Mouse (Mus musculus): Measurements from ENCODE around the gene Zp3. TPM values are rescaled to one million over a fixed set of nuclear protein-coding genes. Genes with fewer than 3 reads are reported as not detected.

The Zp3 gene
- polyA plus RNA-seq, 1 experiment from 2014 or later = 0.40 TPM

DNA sequence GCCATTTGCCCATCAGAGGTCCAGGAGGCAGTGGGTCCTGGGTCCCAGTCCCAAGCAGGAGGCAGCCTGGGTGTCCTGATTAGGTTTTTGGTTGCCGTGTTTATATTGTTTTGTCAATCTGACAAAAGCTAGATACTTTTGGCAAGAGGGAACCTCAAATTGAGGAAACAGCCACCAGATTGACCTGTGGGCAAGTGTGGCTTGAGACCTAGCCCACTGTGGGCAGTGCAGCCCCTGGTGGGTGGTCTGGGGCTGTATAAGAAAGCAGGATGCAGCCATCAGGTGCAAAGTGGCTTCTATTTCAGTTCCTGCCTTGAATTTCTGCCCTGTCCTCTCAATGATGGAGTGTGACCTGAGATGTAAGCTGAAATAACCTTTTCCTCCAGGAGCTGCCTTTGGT is 55.4 kb downstream of the Zp3 start:
- ATAC-seq (ENCODE audit: insufficient number of reproducible peaks, low FRiP score, low TSS enrichment, low read depth) = no peak
- Histone ChIP-seq H3K27me3 (no peaks in the 10 kb centered on the region), H3K4me1 (no peaks in the 10 kb centered on the region), H3K36me3 (peaks cover 28% of the 10 kb centered on the region), H3K9ac (no peak overlapping the region), H3K27ac (replicated peaks) (no peak overlapping the region), H3K9me3 (replicated peaks) (no peaks in the 10 kb centered on the region), H3K4me2 (replicated peaks) (no peak overlapping the region), H3K4me3 (replicated peaks) (no peak overlapping the region)
- WGBS = 93% methylated on average over 1 of the region's 1 CpGs

DNA sequence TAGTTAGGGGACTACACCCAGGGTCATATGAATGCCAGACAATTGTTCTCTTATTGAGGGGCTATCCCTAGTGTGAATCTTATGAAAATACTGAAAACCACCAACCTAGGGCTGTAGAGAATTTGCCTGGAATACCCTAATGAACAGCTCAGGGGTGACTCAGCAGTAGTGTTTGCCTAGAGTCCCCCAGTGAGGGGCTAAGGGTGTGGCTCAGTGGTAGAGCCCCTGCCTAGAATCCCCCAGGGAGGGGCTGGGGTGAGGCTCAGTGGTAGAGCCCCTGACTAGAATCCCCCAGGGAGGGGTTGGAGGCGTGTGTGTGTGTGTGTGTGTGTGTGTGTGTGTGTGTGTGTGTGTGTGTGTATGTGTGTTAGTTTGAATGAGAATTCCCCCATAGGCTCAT is 56.8 kb downstream of the Zp3 start:
- peaks cover 5% of the 10 kb centered on the region; the same call in 1 of the 2 replicates for H3K4me1 ChIP-seq
- no peak overlapping the region for H3K27ac ChIP-seq (replicated peaks)
- no peak for ATAC-seq (ENCODE audit: insufficient number of reproducible peaks, low FRiP score, low TSS enrichment, low read depth)
- H3K36me3 ChIP-seq = peaks cover 14% of the 10 kb centered on the region
- no peak overlapping the region for H3K4me3 ChIP-seq (replicated peaks)
- 88% methylated on average over 1 of the region's 1 CpGs for WGBS
- H3K4me2 ChIP-seq (replicated peaks) = no peak overlapping the region
- no peaks in the 10 kb centered on the region for H3K9me3 ChIP-seq (replicated peaks)
- H3K27me3 ChIP-seq = no peaks in the 10 kb centered on the region
- H3K9ac ChIP-seq = no peak overlapping the region

Other genes starting within 250 kb of the Zp3 start
- 38.7 and 42.7 TPM in 2 replicates for gene Tmem120a, start 235.7 kb upstream of the Zp3 start, polyA plus RNA-seq (2015; fragmentation: Nextera tagmentation; extraction: Ambion mirVana)
- gene Styxl1, start 201.7 kb upstream of the Zp3 start, polyA plus RNA-seq (2015; fragmentation: Nextera tagmentation; extraction: Ambion mirVana) = 1.9 and 3.1 TPM in 2 replicates
- 475 and 482 TPM in 2 replicates for gene Mdh2, start 201.6 kb upstream of the Zp3 start, polyA plus RNA-seq (2015; fragmentation: Nextera tagmentation; extraction: Ambion mirVana)
- 0.83 and 1.1 TPM in 2 replicates for gene Srrm3, start 173.2 kb upstream of the Zp3 start, polyA plus RNA-seq (2015; fragmentation: Nextera tagmentation; extraction: Ambion mirVana)
- 803 and 821 TPM in 2 replicates for gene Hspb1, start 92.2 kb upstream of the Zp3 start, polyA plus RNA-seq (2015; fragmentation: Nextera tagmentation; extraction: Ambion mirVana)
- gene Ywhag, start 45.5 kb upstream of the Zp3 start, polyA plus RNA-seq (2015; fragmentation: Nextera tagmentation; extraction: Ambion mirVana) = 149 and 156 TPM in 2 replicates
- 2.8 and 3.4 TPM in 2 replicates for gene Ssc4d, start 5.6 kb upstream of the Zp3 start, polyA plus RNA-seq (2015; fragmentation: Nextera tagmentation; extraction: Ambion mirVana)
- gene Dtx2, start 14.7 kb downstream of the Zp3 start, polyA plus RNA-seq (2015; fragmentation: Nextera tagmentation; extraction: Ambion mirVana) = 35.0 and 36.5 TPM in 2 replicates
- gene Upk3b, start 58.4 kb downstream of the Zp3 start, polyA plus RNA-seq (2015; fragmentation: Nextera tagmentation; extraction: Ambion mirVana) = 4.0 and 5.4 TPM in 2 replicates
- gene Upk3bl, start 74.4 kb downstream of the Zp3 start, polyA plus RNA-seq (2015; fragmentation: Nextera tagmentation; extraction: Ambion mirVana) = 41.7 and 48.4 TPM in 2 replicates
- gene Rasa4, start 103.8 kb downstream of the Zp3 start, polyA plus RNA-seq (2015; fragmentation: Nextera tagmentation; extraction: Ambion mirVana) = 13.4 and 13.6 TPM in 2 replicates
- 205 and 222 TPM in 2 replicates for gene Polr2j, start 136.5 kb downstream of the Zp3 start, polyA plus RNA-seq (2015; fragmentation: Nextera tagmentation; extraction: Ambion mirVana)
- 36.8 and 40.0 TPM in 2 replicates for gene Lrwd1, start 156.0 kb downstream of the Zp3 start, polyA plus RNA-seq (2015; fragmentation: Nextera tagmentation; extraction: Ambion mirVana)
- 21.6 and 22.7 TPM in 2 replicates for gene Alkbh4, start 156.0 kb downstream of the Zp3 start, polyA plus RNA-seq (2015; fragmentation: Nextera tagmentation; extraction: Ambion mirVana)
- 17.1 and 18.3 TPM in 2 replicates for gene Orai2, start 190.6 kb downstream of the Zp3 start, polyA plus RNA-seq (2015; fragmentation: Nextera tagmentation; extraction: Ambion mirVana)
- gene Prkrip1, start 218.9 kb downstream of the Zp3 start, polyA plus RNA-seq (2015; fragmentation: Nextera tagmentation; extraction: Ambion mirVana) = 50.3 and 52.2 TPM in 2 replicates